Mouse (Mus musculus) embryonic fibroblast, embryonic 13.5 days (primary cell): ENCODE data around the gene Pla2g3. TPM values are rescaled to one million over a fixed set of nuclear protein-coding genes. Genes with fewer than 3 reads are reported as not detected.
A peak's percentile ranks its signal among the peaks of the same experiment; 100 is the strongest.

Source experiments
- H3K27ac ChIP-seq: 2 replicates; pipeline ENCODE4 v1.5.1; 2012; ENCODE audit warnings: low read length, control low read depth, inconsistent platforms; ENCODE audit not compliant: insufficient read depth
- H3K4me1 ChIP-seq: 2 replicates; pipeline ENCODE4 v1.6.1; 2011; ENCODE audit warnings: low read length; ENCODE audit not compliant: control insufficient read depth, insufficient read depth
- H3K4me3 ChIP-seq: 2 replicates; pipeline ENCODE4 v1.5.1; 2011; ENCODE audit warnings: mild to moderate bottlenecking, control low read depth, low read length; ENCODE audit not compliant: insufficient read depth
- CTCF ChIP-seq: IDR thresholded peaks from 2 replicates; pipeline ENCODE4 v1.5.1; 2011; ENCODE audit warnings: mild to moderate bottlenecking, control low read depth, low read length, moderate library complexity, borderline replicate concordance; ENCODE audit not compliant: insufficient read depth
- POLR2A ChIP-seq: IDR thresholded peaks from 2 replicates; pipeline ENCODE4 v1.6.1; 2011; ENCODE audit warnings: low read depth, mild to moderate bottlenecking, control low read depth, low read length, moderate library complexity
- polyA plus RNA-seq: library from polyadenylated mRNA; stranded (reverse); fragments of >200 nt; gene quantifications from 2 replicates; pipeline ENCODE4 v1.2.4, GENCODE M21; 2011; ENCODE audit warnings: low read depth; ENCODE audit not compliant: missing spikeins, insufficient read length

Gene Pla2g3
- polyA plus RNA-seq, 1 experiment = 0.25 TPM

DNA sequence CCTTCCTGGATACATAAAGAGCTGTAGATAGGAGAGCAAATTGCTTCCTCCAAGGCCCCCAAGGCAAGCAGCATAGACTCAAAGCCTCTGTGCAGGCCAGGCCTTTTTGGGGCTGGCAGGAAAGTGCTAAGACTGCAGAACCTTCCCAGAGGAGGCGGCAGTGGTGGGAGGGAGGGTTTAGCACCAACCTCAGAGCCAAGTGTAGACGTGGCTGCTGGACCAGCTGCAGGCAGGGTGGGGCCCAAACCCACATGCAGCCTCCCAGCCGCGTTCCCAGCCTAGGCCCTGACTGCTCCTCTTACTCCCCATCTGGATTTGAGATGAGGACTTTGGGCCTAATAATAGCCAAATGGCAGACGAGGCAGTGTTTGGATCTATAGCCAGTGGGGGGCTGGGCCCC, 54.9 kb downstream of the Pla2g3 start:
- Histone ChIP-seq H3K4me1 (no peaks in the 10 kb centered on the region), H3K27ac (peak overlapping the region; percentile 47), H3K4me3 (no peak overlapping the region)
- TF ChIP-seq POLR2A (peak; percentile 49; the same call in 1 of the 2 replicates), CTCF (no peak)

DNA sequence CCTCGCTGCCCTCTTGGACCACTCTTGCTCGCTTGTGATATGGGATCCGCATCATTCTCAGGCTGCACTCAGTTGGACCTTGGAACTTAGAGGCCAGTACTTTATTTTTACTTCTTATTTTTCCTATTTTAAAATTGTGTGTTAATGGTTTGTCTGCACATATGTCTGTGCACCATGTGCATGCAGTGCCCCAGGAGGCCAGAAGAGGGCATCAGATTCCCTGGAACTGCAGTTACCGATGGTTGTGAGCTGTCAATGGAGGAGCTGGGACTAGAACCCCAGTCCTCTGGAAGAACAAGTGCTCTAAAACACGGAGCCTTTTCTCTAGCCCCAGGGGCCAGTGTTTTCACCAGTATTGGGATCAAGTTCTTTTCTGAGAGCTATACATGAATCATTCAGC, 56.3 kb downstream of the Pla2g3 start:
- no peak overlapping the region for H3K4me3 ChIP-seq
- no peak for TF ChIP-seq CTCF
- TF ChIP-seq POLR2A = no peak
- no peaks in the 10 kb centered on the region for H3K4me1 ChIP-seq
- H3K27ac ChIP-seq = no peak overlapping the region

GRCm38 (mm10) chr11:3545531-3546241, 57.6 kb downstream of the Pla2g3 start:
- TF ChIP-seq POLR2A (no peak), CTCF (no peak)
- H3K27ac ChIP-seq = no peak overlapping the region
- H3K4me1 ChIP-seq = no peaks in the 10 kb centered on the region
- no peak overlapping the region for H3K4me3 ChIP-seq

DNA sequence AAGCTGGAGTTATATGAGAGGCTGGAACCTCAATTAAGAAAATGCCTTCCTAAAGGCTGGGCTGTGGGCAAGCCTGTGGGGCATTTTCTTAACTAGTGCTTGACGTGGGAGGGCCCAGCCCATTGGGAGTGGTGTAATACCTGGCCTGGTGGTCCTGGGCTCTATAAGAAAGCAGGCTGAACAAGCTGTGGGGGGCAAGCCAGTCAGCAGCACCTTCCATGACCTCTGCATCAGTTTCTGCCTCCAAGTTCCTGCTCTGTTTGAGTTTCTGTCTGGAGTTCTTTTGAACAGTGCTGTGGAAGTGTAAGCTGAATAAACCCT, 58.1 kb downstream of the Pla2g3 start:
- TF ChIP-seq CTCF = no peak
- no peak for TF ChIP-seq POLR2A
- Histone ChIP-seq H3K27ac (no peak overlapping the region), H3K4me3 (no peak overlapping the region)

GRCm38 (mm10) chr11:3547047-3547446, 59.0 kb downstream of the Pla2g3 start:
- TF ChIP-seq POLR2A (no peak), CTCF (no peak)
- no peaks in the 10 kb centered on the region for H3K4me1 ChIP-seq
- H3K4me3 ChIP-seq = no peak overlapping the region
- no peak overlapping the region for H3K27ac ChIP-seq

More for the DNA sequence above, 58.1 kb downstream of the Pla2g3 start:
- H3K4me1 ChIP-seq = no peaks in the 10 kb centered on the region

DNA sequence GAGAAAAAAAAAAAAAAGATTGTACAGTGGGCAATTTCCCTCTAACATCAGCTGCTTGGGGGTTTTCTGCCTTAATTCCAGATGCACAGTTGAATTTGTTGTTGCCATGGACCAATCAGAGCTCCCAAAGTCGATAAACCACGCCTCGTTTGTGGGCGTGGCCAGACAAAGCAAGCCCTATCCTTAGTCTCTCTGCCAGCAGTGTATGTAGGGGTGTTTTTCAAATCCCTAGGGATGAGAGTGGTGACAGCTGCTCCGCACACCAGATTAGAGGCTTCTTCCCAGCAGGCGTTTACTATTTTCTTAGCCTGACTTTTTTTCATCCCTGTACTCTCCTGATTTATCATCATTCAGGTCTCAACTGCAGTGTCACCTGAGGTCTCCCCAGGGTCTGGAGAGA, 59.9 kb downstream of the Pla2g3 start:
- TF ChIP-seq POLR2A (no peak), CTCF (no peak)
- no peak overlapping the region for H3K27ac ChIP-seq
- no peaks in the 10 kb centered on the region for H3K4me1 ChIP-seq
- no peak overlapping the region for H3K4me3 ChIP-seq

DNA sequence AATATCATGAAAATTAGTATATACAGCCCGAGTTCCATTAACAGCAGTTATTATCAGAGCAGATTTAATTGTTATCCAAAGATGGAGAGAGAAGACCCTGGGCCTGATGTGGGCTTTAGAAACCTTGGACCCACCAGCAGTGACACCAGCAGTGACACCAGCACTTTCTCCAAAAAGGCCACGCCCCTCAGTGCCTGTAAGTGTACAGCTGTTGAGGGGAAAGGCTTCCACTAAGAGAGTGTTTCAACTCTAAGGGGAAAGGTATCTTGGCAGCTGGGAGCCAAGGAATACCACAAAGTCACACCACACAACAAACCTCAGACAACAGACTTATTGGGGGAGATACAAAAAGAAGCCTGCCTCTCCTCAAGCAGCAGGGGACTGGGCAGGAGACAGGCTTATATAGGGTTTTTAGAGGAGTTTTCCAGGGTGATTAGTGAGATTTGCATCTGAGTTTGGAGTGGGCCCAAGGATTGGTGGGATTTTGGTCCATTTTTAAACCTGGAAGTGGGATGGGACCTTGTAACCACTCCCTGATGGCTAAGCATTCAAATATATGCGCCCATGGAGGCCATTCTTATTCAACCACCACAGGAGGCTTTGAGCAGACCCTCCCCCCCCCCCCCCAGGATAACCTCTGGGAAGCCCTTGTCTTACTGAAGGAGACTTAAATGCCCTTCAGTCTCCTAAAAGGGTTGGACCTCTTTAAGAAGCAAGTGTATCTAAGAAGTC, 60.6 kb downstream of the Pla2g3 start:
- Histone ChIP-seq H3K27ac (no peak overlapping the region), H3K4me3 (no peak overlapping the region), H3K4me1 (no peaks in the 10 kb centered on the region)
- no peak for TF ChIP-seq POLR2A
- no peak for TF ChIP-seq CTCF

Other genes with a start within 250 kb of the Pla2g3 start
- 102 and 112 TPM in 2 replicates for gene Drg1, start 221.9 kb upstream of the Pla2g3 start, polyA plus RNA-seq
- 23.4 and 26.5 TPM in 2 replicates for gene Patz1, start 199.4 kb upstream of the Pla2g3 start, polyA plus RNA-seq
- 21.1 and 22.8 TPM in 2 replicates for gene Pik3ip1, start 157.9 kb upstream of the Pla2g3 start, polyA plus RNA-seq
- 58.3 and 68.6 TPM in 2 replicates for gene Limk2, start 79.1 kb upstream of the Pla2g3 start, polyA plus RNA-seq
- 27.3 and 30.9 TPM in 2 replicates for gene Rnf185, start 35.9 kb upstream of the Pla2g3 start, polyA plus RNA-seq
- gene Inpp5j, start 16.5 kb downstream of the Pla2g3 start, polyA plus RNA-seq = not detected in 2 replicates
- gene Selenom, start 26.4 kb downstream of the Pla2g3 start, polyA plus RNA-seq = 148 and 152 TPM in 2 replicates
- gene Smtn, start 52.3 kb downstream of the Pla2g3 start, polyA plus RNA-seq = 78.7 and 79.0 TPM in 2 replicates
- 61.9 and 72.0 TPM in 2 replicates for gene Morc2a, start 160.9 kb downstream of the Pla2g3 start, polyA plus RNA-seq